Mouse (Mus musculus): Measurements from ENCODE around the gene Cmtm3.
"Not testable (repeated sequence)": the region's sequence is repeated elsewhere in the genome, so short reads cannot be mapped to it uniquely, and the experiment has no call there.

Gene Cmtm3

DNA sequence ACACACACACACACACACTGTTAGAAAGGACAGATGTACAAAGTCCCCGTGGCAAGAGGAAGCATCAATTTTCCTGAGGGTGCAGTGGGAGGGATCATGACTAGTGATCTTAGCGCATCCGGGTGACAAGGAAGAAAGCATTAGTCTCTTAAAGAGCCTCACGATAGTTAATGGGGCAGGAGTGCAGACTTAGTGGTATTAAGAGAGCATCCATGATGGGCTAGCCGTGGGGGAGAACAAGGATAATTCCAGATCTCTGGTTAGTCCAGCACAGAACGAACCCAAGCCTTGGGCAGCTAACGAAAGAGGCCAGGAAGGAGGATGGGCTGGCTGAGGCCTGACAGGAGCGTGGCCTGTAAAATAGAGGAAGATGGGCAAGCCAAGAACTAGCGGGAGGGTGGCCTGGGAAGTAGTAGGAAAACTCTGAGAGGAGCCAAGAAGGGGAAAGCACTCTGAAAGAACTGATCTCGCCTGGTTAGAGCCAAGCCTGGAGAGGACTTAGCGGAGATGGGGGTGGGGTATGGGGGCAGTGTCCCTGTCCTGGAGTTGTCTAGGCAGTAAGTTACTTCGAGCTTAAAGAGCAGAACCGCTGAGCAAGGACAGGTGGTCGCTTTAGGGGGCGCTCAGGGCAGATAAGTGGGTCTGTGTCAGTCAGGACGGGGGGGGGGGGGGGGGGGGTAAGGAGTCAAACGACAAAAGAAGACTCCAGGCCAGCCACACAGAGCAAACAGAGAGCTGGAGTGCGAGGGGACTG lies at the start of gene Cmtm3:
Gene Cmtm3, plus strand, starts transcription at position 182 of the 754 bp plus-strand sequence.
- peak; percentile 51 to 59 for DNase-seq

DNA sequence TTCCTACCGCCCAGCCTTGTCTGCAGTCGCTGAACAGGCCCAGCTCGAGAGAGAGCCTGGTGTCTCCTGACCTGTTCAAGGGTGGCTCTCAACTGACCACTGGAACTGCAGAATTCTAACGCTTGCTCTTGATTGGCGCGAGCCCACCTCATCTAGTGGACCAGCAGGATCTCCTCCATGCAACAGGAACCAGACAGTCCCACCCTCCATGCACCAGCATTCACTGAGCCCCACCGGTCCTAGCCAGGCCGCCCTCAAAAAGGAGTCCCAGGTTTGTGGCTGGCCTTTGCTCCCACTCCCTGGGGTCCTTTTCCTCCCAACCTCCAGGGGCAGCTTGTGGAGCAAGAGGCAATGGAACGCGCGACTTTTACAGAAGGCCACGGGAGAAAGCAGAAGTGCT lies 46.1 kb upstream of the Cmtm3 start, which contains the start of gene Cmtm2a:
Gene Cmtm2a, minus strand, starts transcription at position 101 of the 400 bp plus-strand sequence.
- DNase-seq, result not testable (repeated sequence)

DNA sequence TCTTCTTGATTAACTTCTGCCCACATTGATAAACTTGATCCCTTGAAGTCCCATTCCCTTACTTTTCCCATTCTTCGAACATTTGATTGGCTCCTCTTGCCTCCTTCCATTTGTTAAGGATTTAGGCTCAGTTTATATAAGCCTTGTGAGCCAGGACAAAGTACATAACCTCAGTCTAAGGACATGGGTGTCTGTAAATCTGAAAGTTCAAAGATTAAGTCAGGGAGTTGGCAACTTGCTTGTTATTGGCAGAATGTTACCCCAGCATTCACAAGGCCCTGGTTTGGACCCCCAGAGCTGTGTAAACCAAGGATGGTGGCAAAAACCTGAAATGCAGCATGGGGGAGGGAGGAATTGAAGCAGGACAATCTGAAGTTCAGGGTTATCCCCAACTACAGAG lies 44.8 kb upstream of the Cmtm3 start:
- DNase-seq, result no peak

DNA sequence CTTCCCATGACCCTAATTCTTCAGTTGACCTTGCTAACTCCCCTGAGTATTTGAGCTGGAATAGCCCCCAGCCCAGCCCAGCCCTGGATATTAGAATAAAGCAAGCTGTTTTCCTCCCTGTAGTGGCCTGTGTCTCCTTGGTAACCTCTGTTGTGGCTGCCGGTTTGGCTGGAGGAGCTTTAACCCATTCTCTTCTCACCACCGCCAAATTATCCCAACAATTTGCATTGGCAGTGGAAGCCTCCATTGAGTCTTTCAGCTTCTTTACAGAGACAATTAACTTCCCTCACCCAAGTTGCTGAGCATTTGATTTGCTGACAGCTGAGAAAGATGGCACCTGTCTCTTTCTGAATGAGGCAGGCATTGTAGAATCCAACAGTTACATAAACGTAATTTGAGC lies 37.6 kb upstream of the Cmtm3 start:
- not testable (repeated sequence) for DNase-seq

DNA sequence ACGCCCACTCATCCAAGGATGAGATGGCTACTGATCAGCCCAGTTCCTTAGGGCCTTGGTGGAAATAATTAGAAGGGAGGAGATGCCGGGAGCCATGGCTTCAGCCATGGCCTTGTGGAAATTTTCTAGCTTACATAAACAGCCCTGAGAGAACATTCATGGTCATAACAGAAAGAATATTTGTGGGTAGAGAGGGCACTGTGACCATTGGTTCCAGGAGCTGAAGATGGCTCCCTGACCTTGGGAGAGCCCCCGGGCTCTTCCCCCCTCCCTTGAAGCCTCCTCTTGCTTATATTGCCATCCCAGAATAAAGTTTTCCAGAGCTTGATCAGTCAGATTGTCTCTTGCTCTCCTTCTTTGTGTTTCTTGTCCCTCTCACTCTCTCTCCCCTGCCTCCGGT lies 36.7 kb upstream of the Cmtm3 start:
- DNase-seq, result not testable (repeated sequence)

DNA sequence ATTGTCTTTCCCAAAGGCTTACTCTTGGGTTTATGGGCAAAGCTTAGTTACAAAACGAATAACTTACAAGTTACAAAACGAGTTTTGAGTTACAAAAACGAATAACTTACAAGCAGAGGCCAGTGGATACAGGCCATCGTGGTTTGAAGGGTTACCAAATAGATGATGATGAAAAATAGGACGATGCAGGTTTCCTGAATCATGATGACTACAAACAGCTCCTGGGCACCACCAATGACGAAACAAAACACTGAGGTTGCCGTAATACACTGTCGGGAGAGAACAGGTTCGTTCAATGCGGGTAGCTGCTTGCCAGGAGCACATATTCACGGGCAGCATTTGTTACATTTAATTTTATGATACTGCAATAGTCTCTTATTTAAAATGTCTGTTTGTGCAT lies 34.2 kb upstream of the Cmtm3 start:
- DNase-seq, result no peak

DNA sequence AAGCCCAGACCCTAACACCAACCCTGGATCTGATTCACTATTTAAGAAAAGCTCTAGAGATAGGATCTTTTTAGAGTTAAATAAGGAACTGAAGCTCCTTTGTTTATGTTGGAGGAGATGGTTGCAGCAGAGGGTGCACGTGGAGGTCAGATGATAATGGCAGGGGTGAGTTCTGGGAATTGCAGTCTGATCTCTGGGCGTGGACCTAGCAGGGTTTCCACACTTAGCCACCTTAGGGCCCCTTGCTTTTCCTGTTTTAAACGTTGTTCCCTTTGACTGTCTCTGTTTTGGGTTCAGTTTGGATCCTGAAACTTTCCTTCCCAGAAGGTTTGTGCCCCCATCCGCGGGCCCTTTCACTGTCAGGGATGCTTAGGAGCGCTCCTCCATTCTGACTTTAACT lies 30.9 kb upstream of the Cmtm3 start:
- not testable (repeated sequence) for DNase-seq

DNA sequence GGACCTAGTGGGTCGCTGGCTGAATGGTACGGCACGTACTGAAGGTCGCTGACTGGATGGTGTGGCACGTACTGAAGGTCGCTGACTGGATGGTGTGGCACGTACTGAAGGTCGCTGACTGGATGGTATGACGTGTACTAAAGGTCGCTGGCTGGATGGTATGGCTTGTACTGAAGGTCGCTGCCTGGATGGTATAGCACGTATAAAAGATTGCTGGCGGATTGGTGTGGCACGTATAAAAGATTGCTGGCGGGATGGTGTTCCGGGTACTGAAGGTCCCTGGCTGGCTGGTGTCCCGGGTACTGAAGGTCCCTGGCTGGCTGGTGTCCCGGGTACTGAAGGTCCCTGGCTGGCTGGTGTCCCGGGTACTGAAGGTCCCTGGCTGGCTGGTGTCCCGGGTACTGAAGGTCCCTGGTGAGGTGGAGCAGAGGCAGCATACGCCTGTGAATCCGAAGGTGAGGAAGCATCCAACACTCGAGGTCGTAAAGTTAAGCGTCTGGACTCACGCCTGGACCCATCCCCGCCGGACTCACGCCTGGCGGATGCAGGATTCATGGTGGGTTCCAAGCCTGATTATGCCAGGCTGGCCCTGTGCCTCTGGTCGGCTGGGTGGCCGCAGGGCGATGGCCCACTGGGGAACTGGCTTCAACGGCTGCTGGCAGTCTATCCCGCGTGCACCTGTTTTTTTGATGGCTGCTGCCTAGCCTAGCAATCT lies 29.6 kb upstream of the Cmtm3 start, which contains the start of the genes Gm45711 and Cmtm1:
Gene Gm45711, minus strand, starts transcription at position 641 of the 715 bp plus-strand sequence.
Gene Cmtm1, minus strand, starts transcription at position 705 of the 715 bp plus-strand sequence.
- DNase-seq, result not testable (repeated sequence)

DNA sequence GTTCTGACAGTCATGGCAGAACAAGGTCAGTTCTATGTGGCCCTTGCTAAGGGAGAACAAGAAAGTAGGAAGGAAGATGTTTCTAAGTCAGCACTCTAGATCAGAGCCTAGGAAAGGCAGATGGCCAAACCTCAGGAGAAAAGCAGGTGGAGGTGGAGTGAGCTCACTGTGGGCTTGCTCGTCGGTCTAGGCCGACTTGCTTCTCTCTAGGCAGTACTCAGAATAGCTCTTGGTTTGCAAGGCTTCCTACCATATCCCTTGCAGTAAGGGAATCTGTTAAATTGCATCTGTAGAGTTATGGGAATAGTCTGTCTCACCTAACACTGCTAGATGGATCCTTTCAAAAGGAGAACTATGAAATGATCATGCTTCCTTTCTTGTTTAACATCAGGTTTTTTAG lies 27.2 kb upstream of the Cmtm3 start:
- DNase-seq, result not testable (repeated sequence)

DNA sequence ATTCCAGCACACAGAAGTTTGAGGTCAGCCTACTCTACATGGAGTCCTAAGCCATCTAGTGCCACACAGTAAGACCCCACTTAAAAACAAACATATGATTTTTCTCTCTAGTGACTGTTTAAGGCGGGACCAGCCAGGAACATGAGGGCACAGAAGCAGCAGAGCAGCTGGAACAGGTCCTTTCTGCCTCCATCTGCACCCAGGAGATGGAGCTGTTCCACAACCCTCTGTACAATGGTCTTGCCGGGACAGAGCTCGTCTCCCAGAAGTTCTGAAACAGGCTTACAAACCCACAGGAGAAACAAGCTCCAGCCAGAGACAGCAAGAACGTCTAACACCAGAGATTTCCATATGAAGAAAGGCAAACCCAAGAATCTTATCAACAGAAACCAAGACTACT lies 25.9 kb upstream of the Cmtm3 start:
- DNase-seq, result peak in 1 of 2 experiments; percentile 25

DNA sequence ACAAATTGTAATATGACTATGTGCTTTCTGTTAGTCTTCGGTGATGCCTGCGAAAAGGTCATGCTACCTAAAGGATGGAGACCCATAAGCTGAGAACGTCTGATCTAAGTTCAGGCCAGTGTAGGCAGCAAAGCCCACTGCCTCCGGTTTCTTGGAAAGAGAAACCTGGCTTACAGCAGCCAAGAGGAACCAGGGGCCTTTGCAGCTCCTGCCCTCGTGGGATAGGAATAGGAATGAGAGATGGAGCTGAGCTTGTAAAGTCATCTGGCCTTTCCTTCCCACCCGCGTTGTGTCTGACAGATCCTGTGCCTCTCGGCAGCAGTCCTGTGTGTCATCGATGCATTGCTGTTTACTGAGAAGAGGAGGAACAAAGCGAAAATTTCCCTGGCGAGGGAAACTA lies 17.9 kb upstream of the Cmtm3 start, which contains the start of gene Gm11020:
Gene Gm11020, plus strand, starts transcription at position 301 of the 400 bp plus-strand sequence.
- DNase-seq, result not testable (repeated sequence)

DNA sequence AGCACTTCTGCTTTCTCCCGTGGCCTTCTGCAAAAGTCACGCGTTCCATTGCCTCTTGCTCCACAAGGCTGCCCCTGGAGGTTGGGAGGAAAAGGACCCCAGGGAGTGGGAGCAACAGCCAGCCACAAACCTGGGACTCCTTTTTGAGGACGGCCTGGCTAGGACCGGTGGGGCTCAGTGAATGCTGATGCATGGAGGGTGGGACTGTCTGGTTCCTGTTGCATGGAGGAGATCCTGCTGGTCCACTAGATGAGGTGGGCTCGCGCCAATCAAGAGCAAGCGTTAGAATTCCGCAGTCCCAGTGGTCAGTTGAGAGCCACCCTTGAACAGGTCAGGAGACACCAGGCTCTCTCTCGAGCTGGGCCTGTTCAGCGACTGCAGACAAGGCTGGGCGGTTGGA lies 17.3 kb upstream of the Cmtm3 start, which contains the start of gene Cmtm2b:
Gene Cmtm2b, plus strand, starts transcription at position 301 of the 400 bp plus-strand sequence.
- not testable (repeated sequence) for DNase-seq

DNA sequence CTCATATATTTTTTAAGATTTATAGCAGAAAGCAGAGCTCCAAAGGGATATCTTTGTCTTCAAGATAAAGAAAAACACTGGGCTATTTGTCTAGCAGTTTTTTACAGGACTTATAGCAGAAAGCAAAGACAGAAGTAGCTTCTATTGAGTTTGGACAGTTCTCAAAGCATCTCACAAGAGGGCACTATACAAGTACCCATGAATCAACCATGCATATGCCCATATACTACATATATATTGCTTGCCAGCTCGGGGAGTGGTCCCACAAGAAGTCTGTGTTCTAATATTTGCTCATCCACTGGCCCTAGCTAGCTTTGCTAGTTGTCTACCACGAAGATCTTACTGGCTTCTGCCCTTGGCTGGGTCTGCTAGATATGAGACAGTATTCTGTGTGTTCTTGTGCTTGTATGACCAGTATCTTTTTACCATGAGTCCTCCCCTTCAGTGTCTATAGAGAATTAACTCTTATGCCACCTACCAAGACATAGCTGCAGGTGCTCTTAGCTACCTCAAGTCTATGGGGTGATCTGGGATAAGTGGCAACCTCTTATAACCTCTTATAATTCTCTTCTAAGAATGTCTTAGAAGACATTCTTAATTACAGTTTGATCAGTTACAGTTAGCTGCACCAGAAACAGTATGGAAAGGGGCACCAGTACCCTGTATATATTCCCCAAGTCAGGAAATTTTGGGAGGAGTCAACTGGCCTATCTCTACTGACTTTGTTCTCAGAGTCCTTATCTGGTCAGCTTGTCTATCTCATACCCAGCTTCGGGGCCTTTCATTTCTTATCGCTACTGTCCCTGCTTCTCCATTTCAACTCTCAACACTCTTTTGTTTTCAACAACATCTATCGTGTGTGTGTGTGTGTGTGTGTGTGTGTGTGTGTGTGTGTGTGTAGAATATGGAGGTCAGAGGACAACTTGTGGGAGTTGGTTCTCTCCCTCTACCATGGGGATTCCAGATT lies 6.3 kb upstream of the Cmtm3 start:
- DNase-seq, result peak in 1 of 2 experiments; percentile 3

DNA sequence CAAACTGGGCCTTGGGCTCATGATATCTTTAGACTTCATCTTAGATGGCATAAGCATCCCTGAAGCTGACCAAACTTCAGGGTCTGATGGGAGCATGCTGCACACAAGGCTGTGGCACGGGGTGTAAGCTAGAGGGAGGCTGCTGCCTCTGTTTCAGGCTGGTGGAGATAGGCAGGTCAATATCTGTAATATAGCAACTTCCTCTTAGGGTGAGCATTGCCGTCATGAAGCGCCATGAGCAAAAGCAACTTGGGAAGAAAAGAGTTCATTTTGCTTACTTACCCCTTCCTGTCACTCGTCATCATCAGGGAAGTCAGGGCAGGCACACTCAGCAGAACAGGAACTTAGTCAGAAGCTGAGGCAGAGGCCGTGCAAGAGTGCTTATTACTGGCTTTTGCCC lies 5.4 kb upstream of the Cmtm3 start:
- peak in 1 of 2 experiments; percentile 26 for DNase-seq

DNA sequence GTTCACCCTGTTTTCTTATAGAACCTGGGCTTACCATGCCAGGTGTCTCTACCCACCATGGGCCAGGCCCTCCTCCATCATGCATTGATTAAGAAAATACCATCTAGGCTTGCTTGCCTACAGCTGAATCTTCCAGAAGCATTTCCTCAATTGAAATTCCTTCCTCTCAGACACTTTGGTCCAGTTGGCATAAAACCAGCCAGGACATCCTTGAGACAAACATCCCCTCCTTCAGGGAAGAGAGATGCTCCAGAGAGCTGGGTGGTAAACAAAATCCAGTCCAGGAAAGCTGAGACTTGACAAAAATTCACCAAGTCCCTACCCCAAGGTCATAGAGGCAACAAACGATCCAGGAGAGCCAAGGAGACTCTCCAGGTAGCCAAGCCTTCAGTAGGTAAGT lies 5.0 kb upstream of the Cmtm3 start:
- peak in 1 of 2 experiments; percentile 24 for DNase-seq

DNA sequence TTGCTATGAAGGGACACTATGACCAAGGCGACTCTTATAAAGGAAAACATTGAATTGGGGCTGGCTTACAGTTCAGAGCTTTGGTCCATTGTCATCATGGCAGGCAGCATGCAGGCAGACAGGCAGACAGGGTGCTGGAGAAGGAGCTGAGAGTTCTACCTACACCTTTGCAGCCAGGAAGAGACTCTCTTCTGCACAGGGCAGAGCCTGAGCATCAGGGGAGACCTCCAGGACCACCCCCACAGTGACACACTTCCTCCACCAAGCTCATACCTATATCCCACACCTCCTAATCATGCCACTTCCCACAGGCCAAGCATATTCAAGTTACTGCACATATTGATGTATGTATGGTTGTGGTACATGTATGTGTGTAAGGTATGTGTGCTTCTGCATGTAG lies 2.4 kb upstream of the Cmtm3 start:
- DNase-seq, result no peak

DNA sequence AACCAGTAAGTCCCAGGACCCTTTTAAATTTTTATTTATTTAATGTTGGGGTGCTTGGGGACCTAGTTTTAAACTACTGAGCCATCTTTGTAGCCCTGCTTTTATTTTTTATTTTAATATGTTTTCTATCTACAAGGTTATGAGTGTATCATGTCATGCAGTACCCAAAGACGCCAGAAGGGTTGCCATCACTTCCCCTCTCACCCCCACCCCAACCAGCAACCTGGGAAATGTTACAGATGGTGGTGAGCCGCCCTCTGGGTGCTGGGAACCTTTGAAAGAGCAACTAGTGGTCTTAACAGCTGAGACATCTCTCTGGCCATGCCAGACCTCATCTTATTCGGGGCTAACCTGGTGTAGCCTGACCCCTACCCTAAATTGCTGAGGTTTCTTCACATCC lies 1.3 kb upstream of the Cmtm3 start:
- no peak for DNase-seq

DNA sequence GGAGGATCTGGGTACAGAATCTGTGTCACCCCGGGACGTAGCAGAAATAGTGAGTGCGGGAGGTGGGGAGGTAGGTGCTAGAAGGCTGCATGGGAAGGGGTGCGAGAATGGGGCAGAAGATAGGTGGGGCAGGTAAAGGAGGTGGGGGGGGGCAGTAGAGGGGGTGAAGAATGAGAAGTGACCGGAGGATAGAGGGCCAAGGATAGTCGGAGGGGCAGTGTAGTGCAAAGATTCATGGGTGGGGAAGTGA lies 698 bp downstream of the Cmtm3 start:
- no peak for DNase-seq

DNA sequence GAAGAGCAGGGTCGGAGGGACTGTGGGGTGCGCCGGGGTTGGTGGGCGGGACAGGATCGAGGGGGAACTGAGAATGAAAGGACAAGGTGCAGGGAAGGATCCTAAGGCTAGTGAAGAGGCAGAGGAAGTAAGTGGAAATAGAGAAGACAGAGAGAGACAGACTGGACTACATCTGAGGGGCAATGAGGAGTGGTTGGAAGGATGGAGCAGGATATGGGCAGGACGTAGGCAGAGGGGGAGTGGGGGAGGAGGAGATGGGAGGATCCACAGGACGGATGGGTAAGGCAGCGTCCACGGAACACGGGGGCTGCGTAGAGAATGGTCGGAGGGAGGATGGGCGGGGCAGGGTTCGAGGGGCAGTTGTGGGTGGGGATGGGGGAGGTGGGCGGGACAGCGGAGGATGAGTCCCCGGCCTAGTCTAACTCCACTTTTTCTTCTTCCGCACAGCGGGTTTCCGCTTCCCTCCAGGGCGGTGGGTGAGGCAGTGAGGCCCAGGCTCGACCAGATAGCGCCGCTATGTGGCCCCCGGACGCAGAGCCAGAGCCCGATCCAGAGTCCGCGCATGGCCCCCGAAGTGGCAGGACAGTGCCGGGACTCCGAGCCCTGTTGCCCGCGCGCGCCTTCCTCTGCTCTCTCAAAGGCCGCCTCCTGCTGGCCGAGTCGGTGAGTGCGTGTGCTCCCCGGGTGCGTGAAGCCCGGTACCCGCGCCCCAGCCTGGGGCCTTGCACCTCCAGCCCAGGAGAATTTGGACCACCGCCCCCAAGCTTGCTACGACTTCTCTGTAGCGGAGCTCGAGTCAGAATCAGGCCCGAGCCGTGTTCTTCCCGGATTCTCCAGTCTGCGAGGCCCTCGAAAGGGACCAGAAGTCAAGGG lies 1.3 kb downstream of the Cmtm3 start:
- peak; percentile 89 to 92 for DNase-seq

DNA sequence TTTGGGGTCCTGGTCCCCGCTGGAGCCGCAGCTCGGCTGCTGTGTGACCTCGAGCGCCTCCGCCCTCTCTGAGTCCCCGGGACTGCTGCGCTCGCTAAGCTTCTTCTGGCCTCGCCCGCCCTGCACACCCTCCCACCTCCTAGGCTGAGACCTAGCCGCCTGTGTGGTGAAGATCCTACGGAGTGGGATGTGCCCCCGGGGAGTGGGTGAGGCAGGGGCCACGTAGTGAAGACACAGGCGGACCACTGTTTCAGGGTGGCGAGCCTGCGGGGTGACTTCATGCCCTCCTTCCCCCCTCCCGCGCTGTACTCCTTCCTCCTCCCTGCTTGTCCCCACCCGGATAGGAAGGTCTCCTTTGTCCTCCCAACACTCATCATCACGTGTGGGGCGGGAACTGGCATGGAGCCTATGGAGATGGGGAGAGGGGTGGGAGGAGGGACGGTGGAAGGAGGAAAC lies 1.9 kb downstream of the Cmtm3 start:
- DNase-seq, result peak; percentile 85 to 89

DNA sequence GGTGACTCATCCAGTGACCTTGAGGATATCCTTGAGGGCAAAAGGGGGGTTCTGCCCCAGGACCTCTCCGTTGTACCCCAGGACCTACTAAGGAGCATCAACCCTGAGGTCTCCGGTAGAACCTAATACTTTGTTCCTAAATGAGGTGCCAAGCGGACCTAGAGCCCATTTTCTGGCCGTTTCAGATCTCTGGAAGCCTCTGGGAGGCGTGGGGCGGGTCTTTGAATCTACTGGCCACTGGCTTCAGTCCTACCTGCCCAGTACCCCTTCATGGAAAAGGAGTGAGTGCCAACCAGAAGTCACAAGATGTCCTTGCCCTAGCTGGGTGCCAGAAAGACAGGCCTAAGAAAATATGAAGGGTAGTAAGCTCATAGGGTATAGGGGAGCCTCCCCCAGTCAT lies 2.5 kb downstream of the Cmtm3 start:
- no peak for DNase-seq

DNA sequence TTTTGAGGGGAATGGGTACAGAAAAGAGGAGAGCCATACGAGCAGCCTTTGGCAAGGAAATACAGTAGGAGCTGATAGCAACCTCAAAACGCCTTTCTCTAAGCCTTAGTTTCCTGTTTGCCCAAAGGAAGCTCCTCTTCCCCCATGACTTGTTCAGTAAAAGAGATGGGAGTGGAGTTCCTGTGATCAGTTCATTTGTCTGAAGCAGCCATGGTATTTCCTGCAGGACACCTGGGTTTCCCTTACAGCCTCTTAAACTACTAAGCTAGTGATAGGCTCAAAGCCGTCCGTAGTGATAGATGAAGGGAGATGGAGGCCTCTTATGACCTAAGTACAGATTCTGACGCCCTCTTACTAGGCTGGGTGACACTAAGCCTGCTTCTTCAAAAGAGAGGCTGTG lies 3.2 kb downstream of the Cmtm3 start:
- no peak for DNase-seq
